Mouse (Mus musculus) kidney, adult 2 months (tissue): Measurements from ENCODE around the gene Ttll5.

Experiments
- CTCF ChIP-seq: fragments of 200-500 bp; conservative IDR thresholded peaks from 2 replicates; pipeline ENCODE4 v1.5.1; 2011; ENCODE audit warnings: low read depth, mild to moderate bottlenecking, control low read depth, low read length, moderate library complexity, mixed read lengths; ENCODE audit not compliant: insufficient read depth, insufficient read length
- POLR2A ChIP-seq: fragments of 200-500 bp; IDR thresholded peaks from one replicate; pipeline ENCODE4 v1.6.1; 2011; ENCODE audit warnings: low read depth, low read length, control low read depth

DNA sequence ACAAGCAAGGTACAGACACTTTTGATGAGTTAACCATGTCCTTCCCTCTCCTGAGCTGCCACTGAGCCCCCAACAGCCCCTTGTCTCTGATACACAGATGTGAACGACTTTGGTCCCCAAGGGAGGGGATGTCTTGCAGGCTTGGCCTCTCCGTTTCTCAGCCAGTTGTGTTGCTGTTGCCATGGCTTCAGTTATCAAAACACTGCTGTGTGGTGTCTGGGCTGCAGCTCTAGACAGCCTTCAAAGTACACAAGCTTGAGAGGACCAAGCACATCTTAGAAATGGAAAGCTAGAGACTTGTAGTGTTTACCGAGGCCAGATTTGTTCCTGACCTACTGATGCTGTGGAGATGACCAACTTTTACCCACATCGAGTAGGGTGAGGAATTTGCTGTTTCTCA, 102.4 kb downstream of the Ttll5 start:
- TF ChIP-seq CTCF (no peak), POLR2A (no peak)
